Mouse (Mus musculus) layer of hippocampus, postnatal 14 days (tissue): ENCODE measurements around the gene Atg4a. TPM values are rescaled to one million over a fixed set of nuclear protein-coding genes. Genes with fewer than 3 reads are reported as not detected.

Source experiments
- DNase-seq, 2 experiments: peaks; one replicate each; pipeline ENCODE4 v3.0.0; 2021 to 2022; ENCODE audit warnings: low spot score in 2 of 2, mixed read lengths in 1 of 2
- long read RNA-seq, 2 experiments: library from polyadenylated mRNA; stranded (forward); transcript quantifications; one replicate each; pipeline ENCODE4 v2.0.0; 2021
- total RNA-seq, 2 experiments: library from RNA; stranded (reverse); gene quantifications; 2 replicates each; pipeline ENCODE4 v1.2.3; 2021

Gene Atg4a
- 10 to 100 TPM in 1 of 2 experiments, 1 to 10 TPM in 1; 8.6 to 14.9 TPM for total RNA-seq
- long read RNA-seq, experiment 1, transcript Atg4a-201 (13 exons, 2,202 nt) = major isoform, 8 of 11 reads
- long read RNA-seq, experiment 1, partial matches to known transcripts = 0 of 11 reads
- long read RNA-seq, experiment 1, other reads (novel, unspliced or antisense) = 2 of 11 reads
- long read RNA-seq, experiment 2, transcript Atg4a-201 (13 exons, 2,202 nt) = major isoform, 7 of 9 reads
- long read RNA-seq, experiment 2, partial matches to known transcripts = 1 of 9 reads
- long read RNA-seq, experiment 2, other reads (novel, unspliced or antisense) = 1 of 9 reads

DNA sequence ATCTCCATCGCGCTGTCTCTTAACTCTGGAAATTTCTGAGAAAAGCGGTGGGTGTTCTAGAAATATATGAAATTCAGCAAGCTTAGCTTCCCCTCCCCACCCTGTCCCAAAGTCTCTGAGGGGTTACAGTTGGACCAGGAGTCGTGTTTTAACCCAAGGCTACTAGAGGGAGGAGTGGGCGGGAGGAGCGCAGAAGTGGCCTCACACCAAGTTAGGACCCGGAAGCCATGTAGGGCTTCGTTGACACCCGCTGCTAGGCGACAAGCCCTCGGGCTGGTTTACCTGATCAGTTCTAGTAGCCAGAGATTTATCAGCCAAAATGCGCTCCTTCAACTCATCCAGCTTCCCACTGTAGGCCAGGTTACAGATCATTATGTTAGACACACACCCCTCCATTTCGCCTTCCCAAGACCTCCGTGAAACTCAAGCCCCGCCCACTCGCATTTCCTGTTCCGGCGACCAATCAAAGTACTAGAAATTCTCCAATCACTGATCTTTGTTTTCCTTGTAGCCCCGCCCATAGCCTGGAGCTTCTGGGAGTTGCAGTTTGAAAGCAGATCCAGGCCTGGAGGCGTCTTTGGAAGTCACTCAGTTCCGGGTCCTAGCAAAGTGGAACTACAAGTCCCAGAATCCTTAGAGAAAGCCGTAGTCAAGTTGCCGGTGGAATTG, at the start of gene Atg4a, which contains the start of gene Psmd10:
Atg4a (plus strand) TSS at position 636 of the 669 bp plus-strand sequence.
Psmd10 (minus strand) TSS at position 457 of the 669 bp plus-strand sequence.
- DNase-seq = peak; percentile 79 to 95

DNA sequence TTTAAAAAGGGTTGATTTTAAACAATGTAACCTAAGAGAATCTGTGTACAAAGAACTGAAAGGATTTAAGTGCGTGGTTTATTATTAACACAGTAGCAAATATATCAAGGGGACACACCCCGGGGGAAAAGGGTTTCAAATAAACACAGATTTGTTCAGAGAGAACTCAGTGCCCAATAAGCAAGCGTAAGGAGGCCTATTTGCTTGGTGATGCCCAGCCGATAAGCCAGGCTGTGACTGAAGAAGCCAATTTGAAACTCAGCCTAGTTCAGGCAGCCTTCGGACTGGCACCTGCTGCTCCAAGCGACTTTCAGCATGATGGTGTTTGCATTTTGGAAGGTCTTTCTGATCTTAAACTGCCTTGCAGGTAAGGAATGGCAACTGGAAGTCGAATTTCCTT, 49.3 kb upstream of the Atg4a start, which contains the start of gene Vsig1:
Vsig1 (plus strand) TSS at position 249 of the 400 bp plus-strand sequence.
- DNase-seq = no peak

DNA sequence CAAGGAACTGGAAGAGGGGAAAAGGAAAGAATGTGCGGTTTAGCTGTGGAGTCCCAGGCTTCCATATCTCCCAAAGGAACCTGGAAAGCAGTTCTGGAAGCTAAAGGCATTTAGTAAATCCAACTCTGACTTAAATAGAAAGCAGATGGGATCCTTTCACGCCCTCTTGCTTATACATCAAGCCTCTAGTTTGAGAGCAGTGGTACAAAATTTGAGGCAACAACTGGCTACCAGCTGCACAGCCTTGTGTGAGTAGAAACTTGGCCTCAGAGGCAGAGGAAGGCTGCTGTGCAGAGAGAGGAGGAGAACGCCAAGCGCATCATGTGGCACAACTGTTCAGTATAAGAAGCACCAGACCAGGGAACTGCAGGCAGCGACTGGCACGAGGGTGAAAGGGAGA, 35.4 kb upstream of the Atg4a start:
- no peak for DNase-seq

DNA sequence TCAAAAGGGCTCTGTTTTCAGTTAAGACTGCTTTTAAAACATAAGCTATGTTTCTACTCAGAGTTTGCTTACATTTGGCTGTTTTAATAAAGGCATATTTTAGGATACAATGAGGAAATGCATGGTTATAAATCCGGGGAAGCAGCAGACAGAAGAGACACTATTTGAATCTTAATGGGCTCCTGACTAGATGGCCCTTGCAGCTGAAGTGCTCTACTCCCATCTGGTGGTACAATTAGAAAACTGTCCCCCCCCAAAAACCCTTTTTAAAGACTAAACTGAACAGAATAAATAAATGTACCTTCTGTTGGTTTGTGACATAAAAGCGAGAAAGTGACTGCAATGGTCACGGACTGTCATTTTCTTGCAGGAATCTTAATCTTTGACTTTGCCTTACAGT, 24.6 kb upstream of the Atg4a start:
- DNase-seq = peak in 1 of 2 experiments; percentile 35

DNA sequence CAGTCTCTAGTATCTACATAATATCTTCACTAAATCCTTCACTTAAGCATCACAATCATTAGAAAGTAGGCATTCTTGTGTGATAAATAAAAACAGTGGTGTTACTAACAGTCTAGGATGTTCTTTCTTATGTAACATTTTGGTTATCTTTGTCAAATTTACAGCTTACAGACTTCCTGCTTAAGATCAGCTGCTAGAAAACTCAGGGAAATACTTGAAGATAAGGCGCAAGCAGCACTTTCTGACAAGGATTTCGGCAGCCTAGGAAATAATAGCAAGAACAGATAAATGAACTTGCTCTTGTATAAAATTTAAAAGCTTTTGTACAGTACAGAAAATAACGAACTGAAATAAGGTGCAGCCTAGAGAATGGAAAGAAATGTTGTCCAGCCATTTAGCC, 23.4 kb upstream of the Atg4a start:
- no peak for DNase-seq

DNA sequence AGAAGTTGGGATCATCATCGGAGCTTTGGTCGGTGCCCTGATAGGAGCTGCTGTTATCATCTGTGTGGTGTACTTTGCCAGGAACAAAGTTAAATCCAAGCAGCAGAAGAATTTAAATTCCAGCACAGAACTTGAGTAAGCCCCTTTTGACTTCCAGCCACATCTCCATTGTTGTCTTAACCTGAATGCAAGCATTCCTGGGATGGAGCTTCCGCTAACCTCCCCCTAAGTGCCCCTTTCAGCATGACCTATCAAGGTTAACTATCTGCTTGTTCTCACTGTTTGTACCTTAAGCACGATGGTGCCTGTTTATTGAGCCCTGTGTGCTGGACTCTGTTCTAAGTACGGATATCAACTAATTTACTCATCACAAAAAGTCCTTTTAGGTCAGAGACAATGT, 20.4 kb upstream of the Atg4a start:
- DNase-seq = no peak

DNA sequence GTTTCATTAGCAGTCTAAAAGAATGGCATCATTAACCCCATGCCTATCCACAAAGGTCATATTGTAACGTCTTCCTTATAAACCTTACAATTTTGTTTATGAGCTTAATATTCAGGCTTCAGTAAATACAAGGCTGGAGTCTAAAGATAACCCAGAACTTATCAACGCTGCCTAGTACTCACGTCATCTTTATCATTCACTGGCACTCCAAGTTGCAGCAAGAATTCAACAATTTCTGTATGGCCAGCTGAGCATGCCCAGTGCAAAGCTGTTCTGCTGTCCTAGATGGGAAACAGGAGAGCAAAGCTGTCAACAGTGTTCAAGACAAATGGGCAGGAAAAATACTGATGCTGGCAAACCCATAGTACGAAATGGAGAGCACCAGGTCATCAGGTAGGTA, 3.1 kb upstream of the Atg4a start:
- DNase-seq = no peak

DNA sequence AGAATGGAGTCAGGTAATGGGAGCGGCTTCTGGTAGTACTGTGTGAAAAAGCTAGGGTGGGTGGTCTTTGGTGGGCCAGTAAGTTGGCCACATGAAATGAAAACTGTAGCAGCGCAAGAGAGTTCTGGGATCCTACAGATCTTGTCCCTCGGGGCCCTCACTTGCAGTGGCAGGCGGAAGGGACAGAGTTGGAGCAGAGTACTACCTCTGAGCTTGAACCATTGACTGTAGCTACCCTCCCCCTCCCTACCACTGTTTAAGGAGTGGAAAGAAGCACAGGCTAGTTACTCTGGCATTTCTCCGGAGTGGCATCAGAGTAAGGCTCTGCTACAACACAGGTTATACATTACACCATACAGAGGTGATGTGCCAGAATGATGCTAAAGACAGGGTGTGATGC, 252 bp downstream of the Atg4a start:
- no peak for DNase-seq

DNA sequence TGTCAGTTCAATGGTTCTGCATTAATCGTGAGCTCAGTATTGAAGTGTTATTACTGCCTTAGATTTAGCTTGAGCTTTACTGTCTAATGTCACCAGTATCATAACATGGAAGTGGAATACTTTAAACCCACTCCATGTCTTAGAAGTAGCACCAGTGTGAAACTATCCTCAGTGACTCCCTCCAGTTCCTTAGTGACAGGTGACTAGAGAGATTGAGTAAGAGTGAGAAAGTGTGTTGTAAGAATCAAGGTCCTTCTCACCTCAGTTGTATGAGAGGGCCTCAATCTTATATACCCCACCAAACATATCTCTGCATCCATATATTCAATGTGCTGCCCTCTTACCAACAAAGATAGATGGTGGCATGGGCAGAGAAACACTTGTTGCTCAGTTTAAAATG, 22.2 kb downstream of the Atg4a start:
- DNase-seq = no peak

DNA sequence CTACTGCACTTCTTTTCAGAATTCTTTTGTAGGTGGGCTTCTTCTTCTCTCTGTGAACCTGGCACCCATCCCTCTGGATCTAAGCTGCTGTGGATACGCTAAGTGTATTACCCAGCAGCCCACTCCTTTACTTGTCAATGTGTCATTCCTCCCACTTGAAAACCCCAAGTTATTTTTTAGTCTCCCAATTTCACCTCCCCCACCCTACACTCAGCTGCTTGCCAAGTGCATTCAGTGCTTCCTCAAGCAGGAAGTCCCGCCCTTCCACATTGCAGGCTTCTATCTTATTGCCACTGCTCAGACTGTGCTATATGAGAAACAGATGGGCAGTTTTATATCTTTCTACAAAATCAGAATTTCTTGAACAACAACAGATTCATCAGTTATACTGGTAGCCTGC, 22.8 kb downstream of the Atg4a start:
- peak in 1 of 2 experiments; percentile 43 for DNase-seq

DNA sequence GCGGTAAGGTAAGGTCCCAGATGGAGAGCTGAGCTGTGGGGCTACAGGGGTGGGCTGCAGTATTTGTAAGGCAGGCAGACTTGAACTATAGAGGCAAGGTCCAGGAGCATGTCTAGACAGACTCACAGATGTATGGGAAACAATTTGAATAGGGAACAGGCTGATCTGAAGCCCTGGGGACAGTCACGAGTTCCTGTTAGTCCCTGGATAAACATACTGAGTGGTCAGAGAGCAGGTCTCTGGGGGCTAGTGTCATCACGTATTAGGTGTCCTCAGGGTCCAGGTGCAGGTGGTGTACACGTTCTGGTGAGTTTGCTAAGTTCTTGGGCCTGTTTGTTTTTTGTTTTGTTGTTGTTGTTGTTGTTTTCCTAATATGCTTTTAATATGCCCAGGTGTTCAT, 23.5 kb downstream of the Atg4a start:
- no peak for DNase-seq

DNA sequence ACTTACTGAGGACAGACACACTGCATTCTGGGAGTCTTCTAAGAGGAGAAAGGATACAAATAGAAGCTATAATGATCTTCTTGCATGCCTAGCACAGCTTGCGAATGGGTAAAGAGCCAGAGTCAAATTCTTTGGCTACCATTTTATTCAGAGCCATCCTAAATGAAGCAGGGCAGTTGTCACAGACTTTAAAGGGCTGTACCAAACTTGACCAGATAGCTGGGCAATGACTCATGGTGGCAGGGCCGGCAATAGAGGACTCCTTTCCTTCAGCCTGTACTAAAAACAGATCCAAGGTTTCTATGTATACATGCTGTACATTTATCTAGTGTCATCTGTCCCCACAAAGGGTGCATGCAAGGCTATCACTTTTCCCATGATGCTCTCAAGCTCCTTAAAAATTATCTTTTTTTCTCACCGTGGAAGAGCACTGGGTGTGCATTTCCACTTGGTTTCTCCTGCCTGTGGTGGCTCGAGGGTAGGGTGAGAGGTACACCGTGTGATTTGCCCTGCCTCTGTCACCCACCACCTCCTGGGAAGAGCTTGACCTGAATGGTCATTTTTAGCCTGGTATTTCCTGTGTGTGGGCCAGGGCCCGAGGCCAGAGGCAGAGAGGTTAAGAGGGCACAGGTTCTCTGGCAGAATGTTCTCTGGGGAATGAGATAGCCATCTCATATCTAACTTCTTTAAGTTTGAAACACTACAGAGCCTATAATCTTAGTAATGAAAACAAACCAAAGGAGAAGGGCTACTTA, 26.7 kb downstream of the Atg4a start:
- no peak for DNase-seq

DNA sequence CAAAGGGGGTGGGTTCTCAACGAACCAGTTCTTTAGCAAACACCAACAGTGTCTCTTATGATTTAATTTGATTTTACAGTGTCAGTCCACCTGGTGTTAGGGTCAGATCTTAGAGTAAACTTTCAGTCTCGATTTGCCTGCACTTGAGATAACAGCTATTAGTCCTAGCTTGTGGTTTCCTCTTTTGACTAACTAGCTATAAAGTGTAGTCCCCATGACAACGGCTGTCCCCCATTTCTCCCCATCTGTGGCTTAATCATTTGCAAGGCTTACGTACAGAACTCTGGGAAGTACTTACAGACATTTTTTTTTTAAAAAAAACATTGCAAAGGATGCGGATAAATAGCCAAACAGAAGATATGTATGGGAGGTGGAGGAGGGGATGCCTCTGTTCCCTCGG, 28.1 kb downstream of the Atg4a start:
- no peak for DNase-seq

DNA sequence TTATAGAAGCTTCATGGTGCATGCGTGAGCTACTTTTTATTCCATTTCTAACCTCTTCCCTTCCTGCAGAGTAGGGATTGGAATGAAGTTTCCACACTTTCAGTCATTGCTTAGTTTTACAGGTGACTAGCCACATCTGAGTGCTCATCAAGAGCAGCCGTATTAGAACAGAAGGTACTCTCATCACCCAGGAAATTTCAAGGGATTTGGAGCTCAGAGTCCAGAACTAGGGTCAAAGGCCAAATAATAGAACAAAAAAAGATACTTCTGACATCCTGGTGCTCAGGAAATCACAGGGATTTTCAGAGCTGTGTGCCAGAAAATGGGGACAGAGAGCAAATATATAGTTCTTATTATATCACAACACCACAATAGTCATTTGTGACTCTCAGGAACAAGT, 28.5 kb downstream of the Atg4a start:
- no peak for DNase-seq

DNA sequence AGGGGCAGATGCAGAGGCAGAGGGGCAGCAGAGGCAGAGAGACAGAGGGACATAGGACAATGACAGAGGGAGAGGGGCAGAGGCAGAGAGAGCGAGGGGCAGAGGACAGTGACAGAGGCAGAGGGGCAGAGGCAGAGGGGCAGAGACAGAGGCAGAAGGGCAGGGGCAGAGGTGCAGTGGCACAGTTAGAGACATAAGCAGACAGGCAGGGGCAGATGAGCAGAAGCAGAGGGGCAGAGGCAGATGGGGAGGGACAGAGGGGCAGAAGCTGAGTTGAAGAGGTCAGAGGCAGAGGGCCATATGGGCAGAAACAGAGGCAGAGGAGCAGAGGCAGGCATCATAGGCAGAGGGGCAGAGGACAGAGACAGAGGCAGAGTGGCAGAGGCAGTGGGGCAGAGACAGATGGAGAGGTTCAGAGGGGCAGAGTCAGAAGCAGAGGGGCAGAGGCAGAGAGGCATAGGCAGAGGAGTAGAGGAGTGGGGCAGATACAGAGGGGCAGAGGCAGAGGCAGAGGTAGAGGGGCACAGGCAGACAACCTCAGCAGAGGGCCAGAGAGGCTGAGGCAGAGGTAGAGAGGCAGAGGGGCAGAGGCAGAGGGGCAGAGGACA, 40.3 kb downstream of the Atg4a start:
- no peak for DNase-seq

DNA sequence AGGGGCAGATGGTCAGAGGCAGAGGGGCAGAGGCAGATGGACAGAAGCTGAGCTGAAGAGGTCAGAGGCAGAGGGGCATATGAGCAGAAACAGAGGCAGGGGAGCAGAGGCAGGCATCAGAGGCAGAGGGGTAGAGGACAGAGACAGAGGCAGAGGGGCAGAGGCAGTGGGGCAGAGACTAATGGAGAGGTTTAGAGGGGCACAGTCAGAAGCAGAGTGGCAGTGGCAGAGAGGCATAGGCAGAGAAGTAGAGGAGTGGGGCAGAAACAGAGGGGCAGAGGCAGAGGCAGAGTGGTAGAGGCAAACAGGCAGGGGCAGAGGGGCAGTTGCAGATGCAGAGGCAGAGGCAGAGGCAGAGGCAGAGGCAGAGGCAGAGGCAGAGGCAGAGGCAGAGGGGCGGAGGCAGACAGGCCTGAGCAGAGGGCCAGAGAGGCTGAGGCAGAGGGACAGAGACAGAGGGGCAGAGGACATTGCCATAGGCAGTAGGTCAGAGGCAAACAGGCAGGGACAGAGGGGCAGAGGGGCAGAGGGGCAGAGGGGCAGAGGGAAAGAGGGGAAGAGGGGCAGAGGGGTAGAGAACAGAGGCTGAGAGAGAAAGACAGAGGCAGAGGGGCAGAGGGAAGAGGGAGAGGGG, 41.3 kb downstream of the Atg4a start:
- no peak for DNase-seq

DNA sequence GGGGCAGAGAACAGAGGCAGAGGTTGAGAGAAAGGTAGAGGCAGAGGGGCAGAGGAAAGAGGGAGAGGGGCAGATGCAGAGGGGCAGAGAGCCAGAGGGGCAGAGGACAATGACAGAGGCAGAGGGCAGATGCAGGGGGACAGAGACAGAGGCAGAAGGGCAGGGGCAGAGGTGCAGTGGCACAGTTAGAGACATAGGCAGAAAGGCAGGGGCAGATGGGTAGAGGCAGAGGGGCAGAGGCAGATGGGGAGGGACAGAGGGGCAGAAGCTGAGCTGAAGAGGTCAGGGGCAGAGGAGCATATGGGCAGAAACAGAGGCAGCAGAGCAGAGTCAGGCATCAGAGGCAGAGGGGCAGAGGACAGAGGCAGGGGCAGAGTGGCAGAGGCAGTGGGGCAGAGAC, 42.2 kb downstream of the Atg4a start:
- DNase-seq = no peak

DNA sequence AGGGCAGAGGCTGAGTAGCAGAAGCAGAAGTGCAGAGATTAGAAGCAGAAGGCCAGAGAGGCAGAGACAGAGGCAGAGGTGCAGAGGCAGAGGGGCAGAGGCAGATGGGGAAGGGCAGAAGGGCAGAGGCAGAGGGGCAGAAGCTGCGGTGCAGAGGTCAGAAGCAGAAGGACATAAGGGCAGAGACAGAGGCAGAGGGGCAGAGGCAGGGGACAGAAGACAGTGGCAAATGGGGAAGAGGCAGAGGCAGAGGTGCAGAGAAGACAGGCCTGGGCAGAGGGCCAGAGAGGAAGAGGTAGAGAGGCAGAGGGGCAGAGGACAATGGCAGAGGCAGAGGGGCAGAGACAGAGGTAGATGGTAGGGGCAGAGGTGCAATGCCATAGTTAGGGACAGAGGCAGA, 193.0 kb downstream of the Atg4a start:
- DNase-seq = no peak

DNA sequence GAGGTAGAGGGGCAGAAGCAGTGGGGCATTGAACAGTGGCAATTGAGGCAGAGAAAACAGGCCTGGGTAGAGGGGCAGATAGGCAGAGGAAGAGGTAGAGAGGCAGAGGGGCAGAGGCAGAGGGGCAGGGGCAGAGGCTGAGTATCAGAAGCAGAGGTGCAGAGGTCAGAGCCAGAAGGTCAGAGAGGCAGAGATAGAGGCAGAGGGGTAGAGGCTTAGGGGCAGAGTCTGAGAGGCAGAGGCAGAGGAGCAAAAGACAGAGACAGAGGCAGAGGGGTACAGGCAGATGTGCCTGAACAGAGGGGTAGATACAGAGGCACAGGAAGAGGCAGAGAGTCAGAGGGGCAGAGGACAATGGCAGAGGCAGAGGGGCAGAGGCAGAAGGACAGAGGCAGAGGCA, 193.6 kb downstream of the Atg4a start:
- DNase-seq = no peak

DNA sequence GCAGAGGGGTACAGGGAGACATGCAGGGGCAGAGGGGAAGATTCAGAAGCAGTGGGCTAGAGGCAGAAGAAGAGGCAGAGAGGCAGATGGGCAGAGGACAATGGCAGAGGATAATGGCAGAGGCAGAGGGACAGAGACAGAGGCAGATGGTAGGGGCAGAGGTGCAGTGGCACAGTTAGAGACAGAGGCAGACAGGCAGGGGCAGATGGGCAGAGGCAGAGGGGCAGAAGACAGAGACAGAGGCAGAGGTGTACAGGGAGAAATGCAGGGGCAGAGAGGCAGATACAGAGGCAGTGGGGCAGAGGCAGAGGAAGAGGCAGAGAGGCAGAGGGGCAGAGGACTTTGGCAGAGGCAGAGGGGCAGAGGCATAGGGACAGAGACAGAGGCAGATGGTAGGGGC, 194.5 kb downstream of the Atg4a start:
- no peak for DNase-seq

DNA sequence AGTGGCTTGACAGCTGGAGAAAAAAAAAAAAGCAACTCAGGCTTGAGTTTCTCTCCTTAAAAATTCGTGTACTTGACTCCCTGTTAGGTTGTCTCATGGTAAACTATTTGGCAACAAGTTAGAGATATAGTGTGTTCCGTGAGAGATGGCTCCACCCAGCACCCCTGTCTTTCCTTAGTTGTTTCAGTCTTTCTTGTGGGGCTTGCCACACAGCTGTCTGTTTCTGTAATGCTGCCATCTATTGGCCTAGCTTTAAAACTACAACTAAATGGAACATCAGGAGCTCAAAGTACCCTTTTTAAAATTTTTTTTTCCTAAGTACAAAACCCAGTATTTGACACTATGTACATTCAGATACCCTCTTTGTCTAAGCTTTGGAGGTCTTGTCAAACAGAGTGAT, 200.0 kb downstream of the Atg4a start:
- DNase-seq = no peak
